ENCODE assay signal across 12 mouse cellular contexts in genomic region chr9:94610600-94611337, GRCm38 (mm10). TPM values are rescaled to one million over a fixed set of nuclear protein-coding genes. Genes with fewer than 3 reads are reported as not detected.
DNase-seq lines count a peak whose midpoint lies in the region; ATAC-seq lines count a peak whose summit lies in the region.
"Had no signal": no experiment of that assay in that cellular context is flagged by ENCODE, and none has a peak within 500 bp of the region (broad histone marks: within the 10 kb centered on the region; RNA-seq: fewer than 3 reads in every experiment).

No protein-coding gene starts in this region.

- peak; percentile 19 for DNase-seq in right cerebral cortex, adult 18-20 months
- no peak for DNase-seq in right cerebral cortex, postnatal 36 days (ENCODE audit: low spot score in 2 of 2)
- DNase-seq in layer of hippocampus, postnatal 25 days (ENCODE audit: extremely low spot score in 1 of 2, low spot score in 1 of 2): peak; percentile 16 to 18
- DNase-seq in right cerebral cortex, postnatal 25 days: peak; percentile 9
- DNase-seq in urinary bladder, adult 2 months (ENCODE audit: low spot score): no peak
- DNase-seq in testis, postnatal 14 days (ENCODE audit: low spot score): no peak
- DNase-seq in heart, postnatal 25 days (ENCODE audit: low spot score): no peak
- DNase-seq: heart, postnatal 14 days; lung, embryonic 14.5 days; thymus, postnatal 36 days had no signal

- intact Hi-C loops in heart, postnatal 25 days (cut with DNase I): loop anchor here (5.0 to 10.0 kb wide), 2 partner anchors 73 to 396 kb away; partner anchors contain the start of gene 1190002N15Rik

- ATAC-seq in forebrain, embryonic 13.5 days: peak; percentile 70

- whole genome bisulfite sequencing in forebrain, embryonic 13.5 days: 21% methylated on average over 5 of the region's 5 CpGs

- no peak overlapping the region for H3K4me3 ChIP-seq in forebrain, embryonic 13.5 days

- H3K9ac ChIP-seq in forebrain, embryonic 13.5 days: no peak overlapping the region
- H3K9ac ChIP-seq: lung, embryonic 14.5 days had no signal

- H3K4me1 ChIP-seq in forebrain, embryonic 13.5 days: peaks cover 15% of the 10 kb centered on the region

- no peak overlapping the region; the same call in 1 of the 2 replicates for H3K27ac ChIP-seq in forebrain, embryonic 13.5 days

- no peaks in the 10 kb centered on the region for H3K9me3 ChIP-seq in forebrain, embryonic 13.5 days (replicated peaks)
- H3K9me3 ChIP-seq: G1E had no signal

- no peaks in the 10 kb centered on the region for H3K27me3 ChIP-seq in forebrain, embryonic 13.5 days

- no peak overlapping the region for H3K4me2 ChIP-seq in forebrain, embryonic 13.5 days
- H3K4me2 ChIP-seq: lung, embryonic 14.5 days had no signal

- no peaks in the 10 kb centered on the region for H3K36me3 ChIP-seq in forebrain, embryonic 13.5 days (ENCODE audit: poor library complexity, severe bottlenecking)
- H3K36me3 ChIP-seq: G1E had no signal

RNA-seq across cellular contexts. Expression of gene Slc9a9, which starts 58.9 kb away (rescaled TPM):
- 2.2 and 2.8 TPM in 2 replicates for polyA plus RNA-seq in forebrain, embryonic 13.5 days (2015; fragmentation: Nextera tagmentation; extraction: Ambion mirVana)
- total RNA-seq in layer of hippocampus, postnatal 25 days (2021): 10 to 100 TPM; 12.3 to 18.0 TPM
- 5.9 and 6.1 TPM in 2 replicates for polyA plus RNA-seq in urinary bladder, adult 2 months (2012; rRNA removed)
- total RNA-seq in heart, postnatal 25 days (2021): 1 to 10 TPM; 2.2 to 2.6 TPM
- polyA plus RNA-seq: G1E had no signal

Comparison
In these comparisons a context has a peak if more than half of its experiments do, and no peak if none do; other contexts are left out.
1. DNase-seq: peak in right cerebral cortex, adult 18-20 months (single experiment), layer of hippocampus, postnatal 25 days (2 of 2) and right cerebral cortex, postnatal 25 days (single experiment); none in right cerebral cortex, postnatal 36 days (0 of 2), urinary bladder, adult 2 months (single experiment), testis, postnatal 14 days (single experiment) and heart, postnatal 25 days (single experiment).